Mouse (Mus musculus) retina, postnatal 1 day (tissue): ENCODE data around the gene Dnajc5g.

Experiments used
- DNase-seq: peaks from one replicate; pipeline ENCODE4 v3.0.0-alpha.2; 2012

Dnajc5g gene

GRCm38 (mm10) chr5:31105814-31106335 is at the start of gene Dnajc5g:
Gene Dnajc5g, plus strand, starts transcription at chr5:31106285.
- no peak for DNase-seq

GRCm38 (mm10) chr5:31069810-31070209 is 36.3 kb upstream of the Dnajc5g start:
- no peak for DNase-seq

DNA sequence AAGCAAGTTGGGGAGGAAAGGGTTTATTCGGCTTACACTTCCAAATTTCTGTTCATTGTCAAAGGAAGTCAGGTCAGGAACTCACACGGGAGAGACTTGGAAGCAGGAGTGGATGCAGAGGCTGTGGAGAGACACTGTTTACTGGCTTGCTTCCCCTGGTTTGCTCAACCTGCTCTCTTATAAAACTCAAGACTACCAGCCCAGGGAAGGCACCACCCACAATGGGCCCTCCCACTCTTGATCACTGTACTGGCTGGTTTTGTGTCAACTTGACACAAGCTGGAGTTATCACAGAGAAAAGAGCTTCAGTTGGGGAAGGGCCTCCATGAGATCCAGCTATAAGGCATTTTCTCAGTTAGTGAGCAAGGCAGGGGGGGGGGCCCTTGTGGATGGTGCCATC is 35.0 kb upstream of the Dnajc5g start:
- no peak for DNase-seq

- no peak for DNase-seq
These were observed 34.3 kb upstream of the Dnajc5g start for GRCm38 (mm10) chr5:31071821-31072220.

DNA sequence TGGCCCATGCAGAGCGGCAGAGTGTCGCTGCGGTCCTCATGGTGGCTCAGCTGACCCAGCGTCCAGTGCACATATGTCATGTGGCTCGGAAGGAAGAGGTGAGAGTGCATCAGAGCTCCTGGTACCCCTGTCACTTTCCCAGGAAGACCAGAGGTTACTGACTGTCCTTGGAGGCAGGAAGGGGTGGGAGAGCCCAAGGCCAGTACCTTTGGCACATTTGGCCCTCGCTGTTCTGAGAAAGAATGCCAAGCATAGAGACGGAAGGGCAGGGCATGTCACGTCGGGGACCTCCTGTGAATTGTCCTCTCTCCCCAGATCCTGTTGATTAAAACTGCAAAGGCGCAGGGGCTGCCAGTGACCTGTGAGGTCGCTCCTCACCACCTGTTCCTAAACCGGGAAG is 32.9 kb upstream of the Dnajc5g start:
- no peak for DNase-seq

DNA sequence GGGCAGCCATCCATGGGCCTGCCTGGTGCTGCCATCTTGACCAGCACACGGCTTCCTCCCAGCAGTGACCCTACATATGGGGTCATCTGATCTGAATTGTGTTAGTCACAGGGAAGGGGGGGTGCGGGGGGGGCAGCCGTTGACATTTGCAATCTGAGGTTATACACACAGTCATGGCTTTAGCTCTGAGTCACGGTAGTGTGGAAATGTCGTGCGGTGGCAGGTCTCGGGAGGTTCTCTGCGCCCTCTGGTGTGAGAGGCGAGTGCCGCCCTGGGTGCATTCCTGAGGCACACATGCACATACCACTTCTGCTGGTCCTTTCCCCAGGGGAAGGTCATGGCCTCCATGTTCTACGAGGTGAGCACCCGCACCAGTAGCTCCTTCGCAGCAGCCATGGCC is 29.7 kb upstream of the Dnajc5g start:
- no peak for DNase-seq

DNA sequence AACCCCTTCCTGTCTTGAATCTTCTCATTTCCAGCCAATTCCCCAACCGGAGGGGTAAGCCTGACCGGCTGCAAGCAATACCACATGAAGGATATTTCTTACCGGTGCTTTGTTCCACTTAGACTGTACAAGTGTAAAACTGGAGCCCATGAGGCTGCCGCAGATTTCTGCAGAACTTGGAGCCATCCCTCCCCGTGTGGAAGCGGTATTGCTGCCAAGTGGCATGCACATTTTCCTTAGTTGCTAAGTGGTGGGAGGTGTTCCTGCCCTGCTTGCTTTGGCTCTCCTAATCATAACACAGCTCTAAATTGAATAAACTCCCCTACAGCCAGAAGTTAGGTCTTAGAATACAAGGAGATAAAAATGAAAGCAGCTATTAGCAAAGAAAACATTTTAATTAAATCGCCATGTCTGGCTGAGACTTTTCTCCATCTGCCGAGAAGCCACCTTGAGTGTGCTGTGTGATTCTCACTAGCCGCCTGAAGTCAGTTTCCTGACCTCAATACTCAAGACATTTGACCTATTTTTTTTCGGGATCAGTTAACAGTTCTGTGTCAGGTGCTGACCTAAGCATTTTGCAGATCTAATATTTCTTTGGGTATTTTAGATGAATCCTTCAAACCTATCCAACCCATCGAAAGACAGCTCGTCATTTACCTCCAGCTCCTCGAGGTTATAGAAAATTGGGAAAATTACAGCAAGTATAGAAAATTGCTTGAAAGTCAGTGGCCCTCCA is 25.9 kb upstream of the Dnajc5g start:
- DNase-seq, result no peak

GRCm38 (mm10) chr5:31080795-31081164 is 25.3 kb upstream of the Dnajc5g start:
- DNase-seq, result no peak

DNA sequence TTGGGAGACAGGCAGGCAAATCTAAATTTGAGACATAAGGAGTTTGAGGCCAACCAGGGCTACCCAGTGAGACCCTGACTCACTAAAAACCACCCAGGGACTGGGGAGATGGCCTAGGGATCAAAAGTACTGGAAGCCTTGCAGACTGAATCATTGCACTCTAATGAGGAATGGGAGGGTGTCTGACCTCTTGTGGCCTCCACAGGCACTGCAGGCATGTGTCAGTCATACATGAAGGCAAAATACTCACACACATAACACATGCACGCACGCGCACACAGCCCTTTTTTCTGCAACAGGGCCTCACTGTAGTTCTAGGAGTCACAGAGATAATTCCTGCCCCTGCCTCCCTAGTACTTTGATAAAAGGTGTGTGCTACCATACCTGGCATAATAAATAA is 24.7 kb upstream of the Dnajc5g start:
- peak; percentile 69 for DNase-seq

GRCm38 (mm10) chr5:31082355-31082754 is 23.7 kb upstream of the Dnajc5g start:
- peak; percentile 73 for DNase-seq

GRCm38 (mm10) chr5:31082935-31083625 is 23.0 kb upstream of the Dnajc5g start:
- DNase-seq, result no peak

GRCm38 (mm10) chr5:31083949-31084348 is 22.1 kb upstream of the Dnajc5g start:
- peak; percentile 73 for DNase-seq

DNA sequence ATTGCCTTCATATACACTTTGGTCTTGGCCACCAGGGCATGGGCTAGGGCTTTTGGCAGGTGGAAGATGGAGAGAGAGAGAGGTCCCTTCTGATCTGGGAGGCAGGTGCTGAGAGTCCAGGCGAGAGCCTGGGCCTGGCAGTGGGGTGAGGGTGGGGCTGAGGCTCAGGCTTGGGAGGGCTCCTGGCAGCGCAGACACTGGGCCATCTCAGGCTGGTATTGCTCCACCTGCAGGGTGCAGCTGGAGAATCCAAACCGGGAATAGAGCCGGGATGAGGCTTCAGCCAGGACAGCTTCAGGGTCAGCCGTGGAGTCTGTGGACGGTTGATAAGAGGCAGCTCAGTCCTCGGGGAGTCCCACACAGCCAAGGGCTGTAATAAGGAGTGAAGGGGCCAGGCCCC is 19.5 kb upstream of the Dnajc5g start:
- peak; percentile 23 for DNase-seq

DNA sequence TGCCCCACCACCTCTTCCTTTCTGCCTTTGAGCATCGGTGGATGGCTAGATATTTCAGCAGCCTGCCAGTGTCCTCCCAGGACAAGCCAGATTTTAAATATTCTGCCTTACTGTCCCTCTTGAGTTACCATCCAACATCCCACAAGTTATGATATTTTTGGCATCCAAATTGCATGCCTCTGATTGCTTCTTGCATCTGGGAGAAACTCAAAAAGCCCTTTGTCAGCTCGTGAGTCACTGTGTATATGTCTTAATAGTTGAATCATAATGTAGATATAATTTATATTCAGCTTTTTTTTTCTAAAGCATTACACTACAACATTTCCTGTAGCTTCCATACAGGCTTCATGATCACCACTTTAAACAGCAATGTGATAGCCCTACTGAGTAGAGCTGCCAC is 19.0 kb upstream of the Dnajc5g start:
- DNase-seq, result no peak

- peak; percentile 15 for DNase-seq
These were observed 13.7 kb upstream of the Dnajc5g start for GRCm38 (mm10) chr5:31092231-31092975.

- peak; percentile 74 for DNase-seq
These were observed 12.7 kb upstream of the Dnajc5g start for GRCm38 (mm10) chr5:31093151-31094041.

DNA sequence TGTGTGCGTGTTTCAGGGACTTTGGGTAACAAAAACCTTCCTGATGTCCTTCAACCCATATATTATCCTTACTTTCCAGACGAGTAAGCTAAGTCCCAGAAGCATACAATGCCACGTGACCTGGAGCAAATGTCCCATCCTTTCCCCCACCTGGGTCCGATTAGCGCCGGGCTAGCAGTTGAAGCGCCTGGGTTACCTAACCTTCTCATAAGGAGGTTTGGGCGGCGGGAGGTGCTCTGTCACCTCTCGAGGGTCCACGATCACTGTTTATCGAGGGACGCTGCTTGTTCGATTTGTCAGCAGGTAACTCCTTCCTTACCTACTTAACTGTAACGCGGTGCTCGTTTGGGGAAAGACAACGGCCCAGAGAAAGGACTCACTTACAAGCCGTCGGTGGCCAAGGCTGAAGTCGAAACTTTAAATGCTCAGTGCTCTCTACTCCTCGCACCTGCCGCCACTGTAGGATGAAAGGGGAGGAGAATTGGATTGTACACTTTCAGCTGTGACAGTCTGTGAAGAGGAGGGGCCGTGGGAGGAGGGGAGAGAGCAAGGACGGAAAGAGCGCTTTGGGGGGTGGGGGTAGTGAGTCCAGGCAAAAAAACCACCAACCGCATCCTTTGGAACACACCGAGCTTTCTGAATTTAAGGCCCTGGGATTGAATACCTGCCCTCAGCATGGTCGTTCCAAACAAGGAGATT is 11.8 kb upstream of the Dnajc5g start:
- peak; percentile 19 for DNase-seq

DNA sequence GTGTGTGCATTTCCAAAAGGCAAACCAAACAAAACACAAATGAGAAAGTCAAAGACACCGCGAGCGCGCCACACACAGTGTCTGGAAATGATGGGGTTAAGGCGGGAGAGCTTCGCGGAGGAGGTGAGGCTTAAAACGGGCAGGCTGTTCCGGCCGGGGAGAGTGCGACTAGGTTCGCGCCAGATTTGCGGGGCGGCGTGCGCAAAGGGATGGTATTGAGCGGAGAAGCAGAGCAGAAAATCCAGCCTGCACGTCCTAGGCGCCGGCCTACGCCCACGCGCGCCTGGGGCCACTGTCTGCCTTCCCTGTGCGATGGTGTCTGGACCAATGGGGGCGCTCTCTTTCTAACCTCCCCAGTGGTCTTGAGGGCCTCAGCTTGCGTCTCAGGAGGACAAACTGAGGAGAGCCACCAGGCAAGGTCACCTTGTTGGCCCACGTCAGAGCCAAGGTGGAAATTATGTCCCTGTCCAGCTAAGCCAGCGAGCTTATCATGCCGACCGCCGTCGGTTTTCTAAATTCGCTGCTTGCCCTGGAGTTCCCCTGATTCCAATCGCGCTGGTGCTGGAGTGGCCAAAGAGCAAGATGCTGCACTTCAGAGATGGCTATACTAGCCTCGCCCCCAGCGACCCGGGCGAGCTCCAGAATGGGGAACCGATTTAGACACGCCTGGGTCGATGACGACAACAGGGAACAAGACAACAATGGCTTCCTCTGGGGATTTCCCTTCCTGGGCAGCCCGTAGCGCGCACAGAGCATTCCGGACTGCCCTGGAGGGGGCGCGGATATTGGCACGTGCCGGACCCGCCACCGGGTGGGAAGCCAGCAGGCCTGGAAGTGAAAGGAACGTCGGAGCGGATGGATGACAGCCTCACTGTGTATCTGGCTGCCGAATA is 11.0 kb upstream of the Dnajc5g start:
- DNase-seq, result peak; percentile 75

- DNase-seq, result no peak
These were observed 10.2 kb upstream of the Dnajc5g start for GRCm38 (mm10) chr5:31095711-31096480.

- no peak for DNase-seq
These were observed 2.0 kb downstream of the Dnajc5g start, which contains the start of gene Slc30a3 for GRCm38 (mm10) chr5:31108000-31108490. Gene Slc30a3, minus strand, starts transcription at chr5:31108237.
